Mouse (Mus musculus): ENCODE results near the gene Ssr3. TPM values are rescaled to one million over a fixed set of nuclear protein-coding genes. Genes with fewer than 3 reads are reported as not detected.

Ssr3 gene
- polyA plus RNA-seq, 1 experiment from 2014 or later = 245 TPM

GRCm38 (mm10) chr3:65365921-65366710, 26.3 kb downstream of the Ssr3 start:
- 0 out of 2 replicates have a peak, but pooled peaks cover 5% of the 10 kb centered on the region for H3K4me1 ChIP-seq
- 92% methylated on average over 10 of the region's 10 CpGs for WGBS
- H3K9me3 ChIP-seq (replicated peaks) = no peaks in the 10 kb centered on the region
- H3K27me3 ChIP-seq (ENCODE audit: low read depth, poor library complexity, severe bottlenecking) = 0 out of 2 replicates have a peak, but pooled peaks cover 4% of the 10 kb centered on the region
- no peak overlapping the region for H3K4me3 ChIP-seq
- no peak for DNase-seq (ENCODE audit: low spot score)
- H3K27ac ChIP-seq (replicated peaks) = no peak overlapping the region
- peaks cover 26% of the 10 kb centered on the region for H3K36me3 ChIP-seq

DNA sequence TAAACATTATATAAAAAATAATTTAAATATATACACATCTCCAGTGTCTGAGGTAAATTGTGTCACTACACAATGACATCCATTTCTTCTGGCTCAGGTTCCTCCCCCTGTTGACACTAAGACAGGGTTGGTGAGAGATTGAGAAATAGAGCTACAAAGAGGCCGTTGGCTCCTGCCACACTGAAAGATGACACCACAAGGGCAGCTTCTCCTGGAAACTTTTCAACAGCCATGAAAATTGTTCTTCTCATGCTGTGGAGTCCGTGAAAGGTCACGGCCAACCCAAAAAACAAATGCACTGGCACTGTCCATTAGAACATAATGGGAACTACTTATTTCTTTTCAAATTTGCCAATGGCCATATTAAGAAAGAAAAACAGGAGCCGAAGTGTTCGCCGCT, 27.2 kb downstream of the Ssr3 start:
- 78% methylated on average over 6 of the region's 6 CpGs for WGBS
- H3K9me3 ChIP-seq (replicated peaks) = no peaks in the 10 kb centered on the region
- H3K27me3 ChIP-seq (ENCODE audit: low read depth, poor library complexity, severe bottlenecking) = 0 out of 2 replicates have a peak, but pooled peaks cover 4% of the 10 kb centered on the region
- H3K36me3 ChIP-seq = peaks cover 18% of the 10 kb centered on the region
- no peak overlapping the region for H3K4me3 ChIP-seq
- DNase-seq (ENCODE audit: low spot score) = no peak
- H3K4me1 ChIP-seq = 0 out of 2 replicates have a peak, but pooled peaks cover 5% of the 10 kb centered on the region
- no peak overlapping the region for H3K27ac ChIP-seq (replicated peaks)

DNA sequence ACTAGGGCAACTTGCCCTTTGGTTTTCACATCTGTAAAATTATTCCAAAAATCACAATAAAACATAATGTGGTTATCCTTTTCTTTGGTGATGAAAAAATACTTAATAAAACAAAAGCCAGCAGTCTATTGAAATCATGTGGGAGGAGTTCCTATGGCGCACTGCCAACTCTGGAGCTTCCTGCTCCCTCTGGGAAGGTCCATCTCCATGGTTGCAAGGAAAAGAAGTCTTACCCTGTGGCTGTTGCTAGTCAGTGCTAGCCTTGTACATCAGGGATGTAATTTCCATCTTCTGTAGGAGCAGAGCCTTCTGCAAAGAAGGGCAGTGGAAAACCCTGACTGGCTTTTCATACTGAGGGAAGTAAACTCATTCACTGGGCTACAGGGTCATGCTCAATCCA, 29.0 kb downstream of the Ssr3 start:
- Histone ChIP-seq H3K9me3 (replicated peaks) (no peaks in the 10 kb centered on the region), H3K36me3 (peaks cover 13% of the 10 kb centered on the region; the same call in 1 of the 2 replicates), H3K4me1 (peaks cover 16% of the 10 kb centered on the region), H3K27ac (replicated peaks) (no peak overlapping the region), H3K27me3 (ENCODE audit: low read depth, poor library complexity, severe bottlenecking) (0 out of 2 replicates have a peak, but pooled peaks cover 4% of the 10 kb centered on the region), H3K4me3 (no peak overlapping the region)
- DNase-seq (ENCODE audit: low spot score) = no peak
- WGBS = 93% methylated on average over 1 of the region's 1 CpGs

GRCm38 (mm10) chr3:65360163-65360969, 32.1 kb downstream of the Ssr3 start:
- H3K36me3 ChIP-seq = 0 out of 2 replicates have a peak, but pooled peaks cover 4% of the 10 kb centered on the region
- no peak overlapping the region for H3K4me3 ChIP-seq
- 83% methylated on average over 8 of the region's 8 CpGs for WGBS
- H3K4me1 ChIP-seq = peaks cover 18% of the 10 kb centered on the region
- H3K9me3 ChIP-seq (replicated peaks) = no peaks in the 10 kb centered on the region
- peaks cover 21% of the 10 kb centered on the region; the same call in 1 of the 2 replicates for H3K27me3 ChIP-seq (ENCODE audit: low read depth, poor library complexity, severe bottlenecking)
- H3K27ac ChIP-seq (replicated peaks) = no peak overlapping the region
- DNase-seq (ENCODE audit: low spot score) = no peak

DNA sequence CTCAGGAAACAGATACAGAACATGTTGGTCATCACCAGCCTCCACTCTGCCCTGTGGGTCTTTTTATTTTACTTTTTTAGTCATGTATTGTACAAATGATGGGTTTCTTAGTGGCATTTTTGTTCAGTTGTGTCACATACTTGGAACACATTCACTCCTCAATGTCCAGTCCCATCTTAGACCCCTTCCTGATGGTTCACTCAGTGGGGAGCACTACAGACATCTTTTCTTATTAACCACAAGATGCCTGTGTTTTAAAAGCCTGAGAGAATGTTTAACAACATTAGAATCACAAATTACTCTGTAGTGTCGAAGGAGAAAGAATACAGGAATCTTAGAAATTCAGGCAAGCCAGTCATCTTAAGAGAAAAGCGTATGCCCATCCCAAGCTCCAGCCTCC, 33.6 kb downstream of the Ssr3 start:
- H3K4me1 ChIP-seq = peaks cover 18% of the 10 kb centered on the region
- H3K27ac ChIP-seq (replicated peaks) = no peak overlapping the region
- WGBS = 85% methylated on average over 2 of the region's 2 CpGs
- H3K27me3 ChIP-seq (ENCODE audit: low read depth, poor library complexity, severe bottlenecking) = peaks cover 21% of the 10 kb centered on the region; the same call in 1 of the 2 replicates
- H3K9me3 ChIP-seq (replicated peaks) = no peaks in the 10 kb centered on the region
- 0 out of 2 replicates have a peak, but pooled peaks cover 4% of the 10 kb centered on the region for H3K36me3 ChIP-seq
- DNase-seq (ENCODE audit: low spot score) = no peak
- H3K4me3 ChIP-seq = no peak overlapping the region

GRCm38 (mm10) chr3:65358275-65358674, 34.1 kb downstream of the Ssr3 start:
- Histone ChIP-seq H3K27ac (replicated peaks) (no peak overlapping the region; the same call in 1 of the 2 replicates), H3K36me3 (no peaks in the 10 kb centered on the region)

GRCm38 (mm10) chr3:65355479-65355878, 36.9 kb downstream of the Ssr3 start:
- DNase-seq (ENCODE audit: low spot score) = no peak
- Histone ChIP-seq H3K4me1 (peaks cover 18% of the 10 kb centered on the region), H3K36me3 (no peaks in the 10 kb centered on the region), H3K27me3 (ENCODE audit: low read depth, poor library complexity, severe bottlenecking) (peaks cover 17% of the 10 kb centered on the region; the same call in 1 of the 2 replicates), H3K27ac (replicated peaks) (no peak overlapping the region), H3K4me3 (no peak overlapping the region), H3K9me3 (replicated peaks) (no peaks in the 10 kb centered on the region)
- WGBS = 77% methylated on average over 6 of the region's 6 CpGs

More at GRCm38 (mm10) chr3:65358275-65358674, 34.1 kb downstream of the Ssr3 start:
- Histone ChIP-seq H3K27me3 (ENCODE audit: low read depth, poor library complexity, severe bottlenecking) (peaks cover 21% of the 10 kb centered on the region; the same call in 1 of the 2 replicates), H3K4me3 (no peak overlapping the region), H3K4me1 (peaks cover 18% of the 10 kb centered on the region), H3K9me3 (replicated peaks) (no peaks in the 10 kb centered on the region)
- WGBS = 27% methylated on average over 2 of the region's 2 CpGs
- DNase-seq (ENCODE audit: low spot score) = no peak

DNA sequence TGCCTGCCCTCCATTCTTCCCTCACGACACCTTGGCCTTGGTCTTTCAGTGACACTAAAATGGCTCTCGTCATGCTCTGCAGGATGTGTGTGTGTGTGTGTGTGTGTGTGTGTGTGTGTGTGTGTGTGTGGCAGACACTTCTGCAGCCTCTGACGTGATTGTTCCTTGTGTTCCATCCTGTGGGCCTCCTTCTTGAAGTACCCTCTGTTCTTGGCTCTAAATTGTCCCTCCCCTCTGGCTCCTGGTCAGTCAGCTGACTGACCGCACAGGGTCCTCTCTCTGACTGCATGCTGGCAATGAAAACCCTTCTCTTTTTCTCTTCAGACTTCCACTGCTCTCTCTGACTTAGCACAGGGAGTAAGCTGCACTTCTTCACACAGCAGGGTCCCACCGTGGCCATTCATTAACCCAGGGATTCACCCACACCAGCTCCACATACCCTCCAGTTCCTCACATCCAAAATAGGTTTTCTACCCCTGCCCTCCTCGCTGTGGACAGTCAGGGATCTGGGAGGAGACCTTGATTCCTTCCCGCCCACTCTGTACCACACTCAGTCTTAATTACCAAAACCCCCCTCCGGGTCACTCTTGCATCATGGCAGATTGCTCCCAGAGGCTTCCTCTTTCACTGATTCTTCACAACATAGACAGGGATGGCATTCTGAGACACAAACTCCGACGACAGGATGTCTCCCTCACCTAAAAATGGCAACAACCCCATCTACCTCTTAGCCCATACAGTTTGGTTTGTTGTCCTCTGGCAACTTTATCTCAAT, 39.0 kb downstream of the Ssr3 start:
- peaks cover 17% of the 10 kb centered on the region; the same call in 1 of the 2 replicates for H3K27me3 ChIP-seq (ENCODE audit: low read depth, poor library complexity, severe bottlenecking)
- no peaks in the 10 kb centered on the region for H3K9me3 ChIP-seq (replicated peaks)
- no peak for DNase-seq (ENCODE audit: low spot score)
- no peak overlapping the region for H3K4me3 ChIP-seq
- no peaks in the 10 kb centered on the region for H3K36me3 ChIP-seq
- WGBS = 75% methylated on average over 10 of the region's 10 CpGs
- H3K27ac ChIP-seq (replicated peaks) = no peak overlapping the region
- H3K4me1 ChIP-seq = peaks cover 8% of the 10 kb centered on the region

- Histone ChIP-seq H3K4me3 (no peak overlapping the region), H3K36me3 (no peaks in the 10 kb centered on the region), H3K9me3 (replicated peaks) (no peaks in the 10 kb centered on the region), H3K27ac (replicated peaks) (no peak overlapping the region), H3K27me3 (ENCODE audit: low read depth, poor library complexity, severe bottlenecking) (peaks cover 17% of the 10 kb centered on the region; the same call in 1 of the 2 replicates), H3K4me1 (no peaks in the 10 kb centered on the region)
- WGBS = 50% methylated on average over 4 of the region's 4 CpGs
- no peak for DNase-seq (ENCODE audit: low spot score)
Observed at GRCm38 (mm10) chr3:65352278-65353127, 39.9 kb downstream of the Ssr3 start.

GRCm38 (mm10) chr3:65346176-65346575, 46.2 kb downstream of the Ssr3 start:
- H3K27ac ChIP-seq (replicated peaks) = no peak overlapping the region
- H3K4me1 ChIP-seq = no peaks in the 10 kb centered on the region
- WGBS = 100% methylated on average over 1 of the region's 1 CpGs
- H3K36me3 ChIP-seq = no peaks in the 10 kb centered on the region
- no peak for DNase-seq (ENCODE audit: low spot score)
- no peaks in the 10 kb centered on the region for H3K9me3 ChIP-seq (replicated peaks)
- H3K27me3 ChIP-seq (ENCODE audit: low read depth, poor library complexity, severe bottlenecking) = no peaks in the 10 kb centered on the region
- no peak overlapping the region for H3K4me3 ChIP-seq

DNA sequence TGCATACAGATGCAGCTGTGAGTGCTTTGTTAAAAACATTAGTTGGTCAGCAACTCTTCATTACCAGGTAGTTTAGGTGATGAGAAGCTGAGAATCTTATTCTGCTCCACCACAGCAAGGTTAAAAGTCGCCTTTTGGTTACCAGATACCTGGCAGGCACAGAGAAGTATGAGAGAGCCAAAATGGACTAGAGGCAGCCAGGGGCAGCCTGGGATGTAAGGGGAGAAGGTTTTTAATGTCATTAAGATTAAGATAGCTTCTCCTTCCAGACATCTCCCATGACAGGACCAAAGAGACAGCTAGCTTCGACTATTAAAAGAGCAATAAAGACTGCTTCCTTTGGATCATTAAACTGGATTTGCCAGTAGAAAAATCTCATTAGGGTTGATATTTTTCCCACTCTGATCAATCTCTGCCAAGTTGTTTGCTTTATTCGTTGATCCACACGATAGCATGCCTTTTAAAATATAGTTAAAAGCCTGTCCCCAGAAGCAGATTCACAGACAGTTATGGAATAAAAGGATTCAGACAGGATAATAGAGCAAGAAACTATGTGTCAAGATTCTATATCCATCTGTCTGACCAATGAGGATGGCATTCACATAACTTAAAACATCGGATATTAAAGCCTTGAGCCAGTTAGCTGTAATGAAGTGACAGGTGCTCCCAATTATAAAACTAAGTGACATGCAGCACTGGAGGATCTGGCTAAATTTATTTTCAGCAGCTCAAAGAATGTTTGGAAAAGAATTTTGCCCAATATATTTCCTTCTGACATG, 52.1 kb downstream of the Ssr3 start:
- Histone ChIP-seq H3K9me3 (replicated peaks) (no peaks in the 10 kb centered on the region), H3K4me1 (no peaks in the 10 kb centered on the region), H3K4me3 (no peak overlapping the region), H3K36me3 (no peaks in the 10 kb centered on the region), H3K27me3 (ENCODE audit: low read depth, poor library complexity, severe bottlenecking) (no peaks in the 10 kb centered on the region), H3K27ac (replicated peaks) (no peak overlapping the region)
- no peak for DNase-seq (ENCODE audit: low spot score)
- 88% methylated on average over 5 of the region's 5 CpGs for WGBS
